Mouse (Mus musculus) stomach, postnatal 0 days (tissue): ENCODE results near the gene 5430419D17Rik. TPM values are rescaled to one million over a fixed set of nuclear protein-coding genes. Genes with fewer than 3 reads are reported as not detected.

Experiments
- ATAC-seq: fragments of 200-750 bp; cut with Nextera tagmentation; 2 replicates; pipeline ENCODE4 v1.8.0; 2017; ENCODE audit not compliant: low FRiP score, low TSS enrichment
- DNase-seq: peaks from one replicate; pipeline ENCODE4 v3.0.0-alpha.2; 2016; ENCODE audit warnings: low spot score
- H3K27ac ChIP-seq: fragments of 300-500 bp; sonication (generic); replicated peaks from 2 replicates; pipeline ENCODE4 v1.5.1; 2014; ENCODE audit warnings: mild to moderate bottlenecking, control low read depth
- H3K27me3 ChIP-seq: fragments of 300-500 bp; sonication (generic); 2 replicates; pipeline ENCODE4 v1.6.1; 2014; ENCODE audit warnings: low read length; ENCODE audit not compliant: control insufficient read depth, insufficient read depth
- H3K36me3 ChIP-seq: fragments of 300-500 bp; sonication (generic); 2 replicates; pipeline ENCODE4 v1.6.1; 2014; ENCODE audit warnings: low read length, mixed read lengths; ENCODE audit not compliant: control insufficient read depth, insufficient read depth
- H3K4me1 ChIP-seq: fragments of 300-500 bp; sonication (generic); replicated peaks from 2 replicates; pipeline ENCODE4 v1.6.1; 2014; ENCODE audit warnings: antibody characterized with exemption; ENCODE audit not compliant: control insufficient read depth, insufficient read depth
- H3K4me2 ChIP-seq: fragments of 300-500 bp; sonication (generic); replicated peaks from 2 replicates; pipeline ENCODE4 v1.6.1; 2014; ENCODE audit warnings: low read depth, mild to moderate bottlenecking, control low read depth, moderate library complexity
- H3K4me3 ChIP-seq: fragments of 300-500 bp; sonication (generic); 2 replicates; pipeline ENCODE4 v1.5.1; 2014; ENCODE audit warnings: low read depth, low read length, control low read depth
- H3K9ac ChIP-seq: fragments of 300-500 bp; sonication (generic); 2 replicates; pipeline ENCODE4 v1.6.1; 2014; ENCODE audit warnings: mild to moderate bottlenecking, low read length, control low read depth, mixed read lengths
- H3K9me3 ChIP-seq: fragments of 300-500 bp; sonication (generic); 2 replicates; pipeline ENCODE4 v1.6.1; 2016; ENCODE audit warnings: low read length; ENCODE audit not compliant: control insufficient read depth
- CTCF ChIP-seq: IDR thresholded peaks from 2 replicates; pipeline ENCODE4 v1.5.1; 2016; ENCODE audit warnings: antibody characterized with exemption, low read depth, mild to moderate bottlenecking, moderate library complexity
- EP300 ChIP-seq: optimal IDR thresholded peaks from 2 replicates; pipeline ENCODE3; 2016; ENCODE audit warnings: antibody characterized with exemption
- WGBS: fragments of 180-500 bp; shearing (Covaris S2); extraction: QIAGEN DNeasy Blood & Tissue Kit; methylation state at CpG from one replicate; pipeline ENCODE4 v1.1.7; 2014; 5-methylcytosine and 5-hydroxymethylcytosine counted together
- polyA plus RNA-seq: library from polyadenylated mRNA; unstranded; fragments of >200 nt; fragmentation: Nextera tagmentation; extraction: Ambion mirVana; gene quantifications from 2 replicates; pipeline ENCODE4 v1.2.1, GENCODE M21; 2015

The 5430419D17Rik gene
- polyA plus RNA-seq, 1 experiment from 2014 or later, result not detected

GRCm38 (mm10) chr7:131314493-131314892 lies 140.3 kb downstream of the 5430419D17Rik start:
- Histone ChIP-seq H3K4me3 (no peak overlapping the region), H3K4me2 (no peak overlapping the region), H3K27me3 (no peaks in the 10 kb centered on the region), H3K36me3 (no peaks in the 10 kb centered on the region), H3K27ac (no peak overlapping the region), H3K9ac (no peak overlapping the region), H3K9me3 (no peaks in the 10 kb centered on the region), H3K4me1 (no peaks in the 10 kb centered on the region)
- no peak for ATAC-seq
- no peak for TF ChIP-seq EP300
- no peak for TF ChIP-seq CTCF
- DNase-seq, result no peak
- WGBS, result 66% methylated on average over 7 of the region's 7 CpGs

GRCm38 (mm10) chr7:131317587-131317986 lies 143.4 kb downstream of the 5430419D17Rik start:
- Histone ChIP-seq H3K9me3 (no peaks in the 10 kb centered on the region), H3K4me3 (no peak overlapping the region), H3K4me2 (no peak overlapping the region), H3K9ac (no peak overlapping the region), H3K36me3 (no peaks in the 10 kb centered on the region), H3K27ac (no peak overlapping the region), H3K4me1 (no peaks in the 10 kb centered on the region), H3K27me3 (no peaks in the 10 kb centered on the region)
- no peak for TF ChIP-seq CTCF
- no peak for TF ChIP-seq EP300
- ATAC-seq (no peak), DNase-seq (no peak)
- WGBS, result 64% methylated on average over 12 of the region's 12 CpGs

- Histone ChIP-seq H3K9me3 (no peaks in the 10 kb centered on the region), H3K27me3 (no peaks in the 10 kb centered on the region), H3K4me2 (no peak overlapping the region), H3K4me1 (no peaks in the 10 kb centered on the region), H3K4me3 (no peak overlapping the region), H3K27ac (no peak overlapping the region), H3K36me3 (no peaks in the 10 kb centered on the region), H3K9ac (no peak overlapping the region)
- WGBS, result 63% methylated on average over 6 of the region's 7 CpGs
- no peak for DNase-seq
- no peak for ATAC-seq
- TF ChIP-seq EP300 (no peak), CTCF (no peak)
These were observed 144.1 kb downstream of the 5430419D17Rik start for GRCm38 (mm10) chr7:131318340-131318739.

GRCm38 (mm10) chr7:131322192-131322591 lies 148.0 kb downstream of the 5430419D17Rik start, which contains the start of gene Cuzd1:
Gene Cuzd1, minus strand, starts transcription at chr7:131322292.
- Histone ChIP-seq H3K36me3 (no peaks in the 10 kb centered on the region), H3K4me1 (no peaks in the 10 kb centered on the region), H3K4me2 (no peak within 1 kb of the TSS), H3K9me3 (no peaks in the 10 kb centered on the region), H3K27me3 (no peaks in the 10 kb centered on the region), H3K4me3 (no peak within 1 kb of the TSS), H3K27ac (no peak within 1 kb of the TSS), H3K9ac (no peak within 1 kb of the TSS)
- TF ChIP-seq CTCF (no peak), EP300 (no peak)
- ATAC-seq (no peak), DNase-seq (no peak)
- WGBS, result 78% methylated on average over 2 of the region's 2 CpGs

GRCm38 (mm10) chr7:131327054-131327453 lies 152.9 kb downstream of the 5430419D17Rik start:
- TF ChIP-seq EP300 (no peak), CTCF (peak; percentile 36)
- H3K27ac ChIP-seq, result no peak overlapping the region
- H3K9me3 ChIP-seq, result no peaks in the 10 kb centered on the region
- no peaks in the 10 kb centered on the region for H3K4me1 ChIP-seq
- no peaks in the 10 kb centered on the region for H3K27me3 ChIP-seq
- WGBS, result 87% methylated on average over 5 of the region's 5 CpGs
- H3K36me3 ChIP-seq, result no peaks in the 10 kb centered on the region
- no peak overlapping the region for H3K4me3 ChIP-seq
- no peak for ATAC-seq
- no peak overlapping the region for H3K9ac ChIP-seq
- DNase-seq, result no peak
- H3K4me2 ChIP-seq, result no peak overlapping the region

GRCm38 (mm10) chr7:131329416-131329815 lies 155.2 kb downstream of the 5430419D17Rik start, which contains the start of gene Fam24b:
Gene Fam24b, minus strand, starts transcription at chr7:131329516.
- no peak within 1 kb of the TSS for H3K9ac ChIP-seq
- no peak for DNase-seq
- H3K27me3 ChIP-seq, result no peaks in the 10 kb centered on the region
- H3K9me3 ChIP-seq, result no peaks in the 10 kb centered on the region
- no peak within 1 kb of the TSS for H3K4me3 ChIP-seq
- TF ChIP-seq CTCF (no peak), EP300 (no peak)
- WGBS, result 89% methylated on average over 5 of the region's 5 CpGs
- H3K36me3 ChIP-seq, result no peaks in the 10 kb centered on the region
- no peak within 1 kb of the TSS for H3K4me2 ChIP-seq
- H3K4me1 ChIP-seq, result no peaks in the 10 kb centered on the region
- no peak for ATAC-seq
- no peak within 1 kb of the TSS for H3K27ac ChIP-seq
